Mouse (Mus musculus): ENCODE measurements around the gene Mark1. TPM values are rescaled to one million over a fixed set of nuclear protein-coding genes. Genes with fewer than 3 reads are reported as not detected.

Gene Mark1
- polyA plus RNA-seq, 1 experiment from 2014 or later, result 5.5 TPM

DNA sequence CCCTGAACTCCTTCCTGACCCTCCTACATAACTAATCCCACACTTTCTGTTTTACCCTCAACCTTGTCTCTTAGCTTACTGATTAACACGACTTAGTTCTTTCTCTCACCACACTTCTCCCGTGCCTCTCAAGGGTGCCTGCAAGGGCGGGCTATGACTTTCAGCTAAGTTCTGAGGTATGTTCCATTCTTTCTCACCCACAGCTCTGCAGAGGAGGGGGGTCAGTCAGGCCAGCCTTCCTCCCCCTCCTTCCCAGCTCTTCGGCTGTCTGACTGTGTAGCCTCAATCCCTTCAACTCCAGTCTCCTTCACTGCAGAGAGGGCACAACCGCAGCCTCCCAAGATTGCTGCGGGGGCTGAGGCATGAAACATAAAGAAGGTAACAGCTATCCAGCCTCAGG, 120.5 kb downstream of the Mark1 start:
- Histone ChIP-seq H3K27me3 (ENCODE audit: control insufficient read depth, insufficient read depth, low read length) (peaks cover 26% of the 10 kb centered on the region), H3K9me3 (ENCODE audit: control insufficient read depth, low read length) (no peaks in the 10 kb centered on the region), H3K36me3 (ENCODE audit: control insufficient read depth, insufficient read depth, low read length) (no peaks in the 10 kb centered on the region), H3K4me1 (replicated peaks; ENCODE audit: control insufficient read depth, insufficient read depth, low read length) (no peaks in the 10 kb centered on the region), H3K27ac (ENCODE audit: low read depth, low read length) (no peak overlapping the region), H3K4me2 (ENCODE audit: low read depth, low read length, severe bottlenecking) (no peak overlapping the region), H3K4me3 (ENCODE audit: low read depth, low read length) (no peak overlapping the region), H3K9ac (ENCODE audit: low read length) (no peak overlapping the region)
- ATAC-seq (replicated peaks; ENCODE audit: low FRiP score) (no peak), DNase-seq (ENCODE audit: low spot score) (no peak)
- 72% methylated on average over 6 of the region's 6 CpGs for WGBS

DNA sequence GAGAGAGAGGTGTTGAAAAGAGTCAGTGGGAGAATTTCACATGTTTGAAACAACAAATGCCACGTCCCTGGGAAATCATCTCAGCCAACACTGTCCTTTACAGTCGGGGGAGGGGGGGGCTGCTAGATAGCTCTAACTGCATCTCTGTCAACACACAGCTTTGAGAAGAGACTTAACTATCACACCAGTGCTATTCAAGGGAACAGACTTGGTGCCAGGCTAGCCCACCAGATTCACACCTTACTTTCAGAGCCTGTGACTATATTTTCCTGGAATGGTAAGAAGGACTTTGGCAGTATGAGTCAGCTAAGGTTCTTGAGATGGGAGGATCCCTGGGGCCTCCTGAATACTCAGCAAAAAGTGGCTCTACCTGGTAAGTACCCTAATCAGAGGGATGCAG, 122.1 kb downstream of the Mark1 start:
- H3K4me3 ChIP-seq (ENCODE audit: low read depth, low read length), result no peak overlapping the region
- H3K4me2 ChIP-seq (ENCODE audit: low read depth, low read length, severe bottlenecking), result no peak overlapping the region
- no peak for DNase-seq (ENCODE audit: low spot score)
- no peak for ATAC-seq (replicated peaks; ENCODE audit: low FRiP score)
- H3K36me3 ChIP-seq (ENCODE audit: control insufficient read depth, insufficient read depth, low read length), result no peaks in the 10 kb centered on the region
- no peak overlapping the region for H3K9ac ChIP-seq (ENCODE audit: low read length)
- peaks cover 11% of the 10 kb centered on the region for H3K27me3 ChIP-seq (ENCODE audit: control insufficient read depth, insufficient read depth, low read length)
- no peak overlapping the region for H3K27ac ChIP-seq (ENCODE audit: low read depth, low read length)
- no peaks in the 10 kb centered on the region for H3K4me1 ChIP-seq (replicated peaks; ENCODE audit: control insufficient read depth, insufficient read depth, low read length)
- H3K9me3 ChIP-seq (ENCODE audit: control insufficient read depth, low read length), result no peaks in the 10 kb centered on the region
- WGBS, result 80% methylated on average over 2 of the region's 2 CpGs

DNA sequence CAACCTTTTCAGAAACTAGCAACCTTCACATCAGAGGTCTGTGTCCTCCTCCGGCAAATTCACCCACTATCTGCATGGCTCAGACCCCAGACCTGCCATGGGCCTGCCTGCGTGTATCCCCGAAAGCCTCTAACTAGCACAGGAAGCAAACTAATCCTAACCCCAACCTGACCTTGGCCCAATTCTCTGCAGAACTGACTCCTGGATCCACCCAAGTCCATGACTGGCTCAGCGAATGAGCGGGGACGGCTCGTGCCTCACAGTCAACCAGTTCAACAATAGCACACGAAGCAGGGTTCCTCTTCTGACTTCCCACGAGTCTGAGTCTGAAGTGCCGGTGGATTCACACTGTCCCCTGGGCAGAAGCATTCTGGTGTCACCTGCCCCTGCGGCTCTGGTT, 125.5 kb downstream of the Mark1 start:
- no peaks in the 10 kb centered on the region for H3K9me3 ChIP-seq (ENCODE audit: control insufficient read depth, low read length)
- no peak overlapping the region for H3K4me2 ChIP-seq (ENCODE audit: low read depth, low read length, severe bottlenecking)
- DNase-seq (ENCODE audit: low spot score) (no peak), ATAC-seq (replicated peaks; ENCODE audit: low FRiP score) (no peak)
- WGBS, result 82% methylated on average over 11 of the region's 11 CpGs
- H3K27me3 ChIP-seq (ENCODE audit: control insufficient read depth, insufficient read depth, low read length), result no peaks in the 10 kb centered on the region
- H3K9ac ChIP-seq (ENCODE audit: low read length), result no peak overlapping the region
- no peaks in the 10 kb centered on the region for H3K36me3 ChIP-seq (ENCODE audit: control insufficient read depth, insufficient read depth, low read length)
- no peak overlapping the region for H3K27ac ChIP-seq (ENCODE audit: low read depth, low read length)
- no peak overlapping the region for H3K4me3 ChIP-seq (ENCODE audit: low read depth, low read length)
- no peaks in the 10 kb centered on the region for H3K4me1 ChIP-seq (replicated peaks; ENCODE audit: control insufficient read depth, insufficient read depth, low read length)

DNA sequence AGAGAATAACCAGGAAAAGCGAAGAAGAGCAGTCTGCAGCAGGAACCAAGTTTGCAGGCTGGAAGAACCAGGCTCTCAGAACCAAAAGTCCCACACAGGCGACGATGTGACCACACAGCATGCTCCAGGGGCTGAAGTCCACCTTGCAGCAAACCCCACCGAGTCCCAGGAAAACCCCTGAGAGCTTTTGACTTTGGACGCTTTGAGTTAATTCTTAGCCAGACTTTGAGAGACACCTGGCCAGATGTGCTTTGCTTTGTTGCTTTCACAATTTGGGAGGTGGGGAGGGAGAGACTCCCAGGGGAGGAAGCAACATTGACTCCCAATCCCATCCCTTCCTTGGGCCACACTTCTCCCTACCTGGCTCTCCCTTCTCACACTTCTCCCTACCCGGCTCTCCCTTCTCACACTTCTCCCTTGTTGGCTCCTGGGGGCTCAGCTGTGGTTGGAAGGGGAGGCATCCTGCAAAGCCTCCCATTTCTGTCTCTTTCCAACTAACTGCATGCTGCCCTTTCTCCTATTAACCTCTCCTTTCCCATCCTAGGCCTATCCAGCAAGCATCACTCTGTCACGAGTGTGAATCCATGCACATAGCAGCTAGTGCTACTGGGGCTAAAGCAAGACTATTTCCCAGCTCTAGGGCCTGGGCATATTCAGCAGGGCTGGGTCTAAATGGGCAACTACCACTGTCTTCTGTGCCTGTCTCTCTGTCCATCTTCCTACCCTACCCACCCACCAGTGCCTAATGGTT, 127.1 kb downstream of the Mark1 start:
- Histone ChIP-seq H3K4me1 (replicated peaks; ENCODE audit: control insufficient read depth, insufficient read depth, low read length) (no peaks in the 10 kb centered on the region), H3K9ac (ENCODE audit: low read length) (no peak overlapping the region), H3K4me2 (ENCODE audit: low read depth, low read length, severe bottlenecking) (no peak overlapping the region), H3K9me3 (ENCODE audit: control insufficient read depth, low read length) (no peaks in the 10 kb centered on the region), H3K27ac (ENCODE audit: low read depth, low read length) (no peak overlapping the region), H3K36me3 (ENCODE audit: control insufficient read depth, insufficient read depth, low read length) (no peaks in the 10 kb centered on the region), H3K27me3 (ENCODE audit: control insufficient read depth, insufficient read depth, low read length) (0 out of 2 replicates have a peak, but pooled peaks cover 2% of the 10 kb centered on the region), H3K4me3 (ENCODE audit: low read depth, low read length) (no peak overlapping the region)
- ATAC-seq (replicated peaks; ENCODE audit: low FRiP score) (no peak), DNase-seq (ENCODE audit: low spot score) (no peak)
- WGBS, result 75% methylated on average over 7 of the region's 7 CpGs

DNA sequence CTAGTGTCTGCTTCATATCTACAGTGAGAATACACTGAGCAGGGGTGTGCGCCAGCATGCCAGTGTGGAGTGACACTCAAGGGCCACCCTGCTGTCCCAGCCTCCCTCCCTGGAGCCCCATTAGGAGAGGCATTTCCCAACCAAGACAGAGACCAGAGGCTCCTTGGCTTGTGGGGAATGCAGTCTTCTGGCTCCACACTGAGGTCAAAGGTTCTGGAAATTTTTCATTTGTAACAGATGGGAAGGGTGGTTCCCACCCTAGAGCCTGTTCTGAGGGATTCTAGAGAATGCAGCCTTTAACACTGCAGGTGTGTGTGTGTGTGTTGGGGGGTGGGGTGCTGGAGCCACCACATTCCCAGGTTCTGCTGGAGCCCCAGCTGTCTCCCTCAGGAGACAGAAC, 127.9 kb downstream of the Mark1 start:
- Histone ChIP-seq H3K36me3 (ENCODE audit: control insufficient read depth, insufficient read depth, low read length) (no peaks in the 10 kb centered on the region), H3K4me2 (ENCODE audit: low read depth, low read length, severe bottlenecking) (no peak overlapping the region), H3K27ac (ENCODE audit: low read depth, low read length) (no peak overlapping the region), H3K27me3 (ENCODE audit: control insufficient read depth, insufficient read depth, low read length) (peaks cover 5% of the 10 kb centered on the region; the same call in 1 of the 2 replicates), H3K9me3 (ENCODE audit: control insufficient read depth, low read length) (no peaks in the 10 kb centered on the region), H3K4me3 (ENCODE audit: low read depth, low read length) (no peak overlapping the region), H3K9ac (ENCODE audit: low read length) (no peak overlapping the region), H3K4me1 (replicated peaks; ENCODE audit: control insufficient read depth, insufficient read depth, low read length) (no peaks in the 10 kb centered on the region)
- ATAC-seq (replicated peaks; ENCODE audit: low FRiP score), result no peak
- DNase-seq (ENCODE audit: low spot score), result no peak
- WGBS, result 78% methylated on average over 1 of the region's 1 CpGs

DNA sequence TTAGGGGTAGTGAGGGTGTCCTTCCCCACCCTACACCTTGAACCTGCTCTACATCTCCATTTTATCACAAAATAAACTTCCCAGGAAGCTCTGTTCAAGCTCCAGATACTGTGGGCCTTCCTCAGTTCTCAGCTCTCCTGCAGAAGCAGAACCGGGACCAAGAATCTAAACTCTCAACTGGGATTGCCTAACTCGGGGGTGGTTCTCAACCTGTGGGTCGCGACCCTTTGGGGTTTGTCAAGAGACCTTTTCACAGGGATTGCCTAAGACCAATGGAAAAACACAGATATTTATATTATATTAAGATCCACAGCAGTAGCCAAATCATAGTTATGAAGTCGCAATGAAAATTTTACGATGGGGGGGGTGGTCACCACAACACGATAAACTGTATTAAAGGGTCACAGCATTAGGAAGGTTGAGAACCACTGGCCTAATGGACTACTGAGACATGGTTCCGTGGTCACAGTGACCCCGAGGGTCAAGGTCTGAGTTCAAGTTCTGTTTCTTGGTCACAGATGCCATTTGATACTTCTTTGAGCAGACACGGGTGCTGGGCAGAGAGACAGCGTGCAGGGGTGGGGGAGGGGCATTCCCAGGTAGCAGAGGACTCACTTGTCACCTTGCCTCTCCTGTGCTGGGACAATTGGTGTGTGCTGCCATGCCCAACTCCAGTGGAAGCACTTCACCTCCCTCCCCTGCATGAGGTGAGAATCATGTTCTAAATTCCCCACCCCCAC, 128.6 kb downstream of the Mark1 start:
- Histone ChIP-seq H3K9me3 (ENCODE audit: control insufficient read depth, low read length) (no peaks in the 10 kb centered on the region), H3K27ac (ENCODE audit: low read depth, low read length) (no peak overlapping the region), H3K4me1 (replicated peaks; ENCODE audit: control insufficient read depth, insufficient read depth, low read length) (no peaks in the 10 kb centered on the region), H3K4me3 (ENCODE audit: low read depth, low read length) (no peak overlapping the region), H3K9ac (ENCODE audit: low read length) (no peak overlapping the region), H3K4me2 (ENCODE audit: low read depth, low read length, severe bottlenecking) (no peak overlapping the region), H3K36me3 (ENCODE audit: control insufficient read depth, insufficient read depth, low read length) (no peaks in the 10 kb centered on the region), H3K27me3 (ENCODE audit: control insufficient read depth, insufficient read depth, low read length) (peaks cover 5% of the 10 kb centered on the region; the same call in 1 of the 2 replicates)
- ATAC-seq (replicated peaks; ENCODE audit: low FRiP score) (no peak), DNase-seq (ENCODE audit: low spot score) (no peak)
- WGBS, result 81% methylated on average over 11 of the region's 11 CpGs

DNA sequence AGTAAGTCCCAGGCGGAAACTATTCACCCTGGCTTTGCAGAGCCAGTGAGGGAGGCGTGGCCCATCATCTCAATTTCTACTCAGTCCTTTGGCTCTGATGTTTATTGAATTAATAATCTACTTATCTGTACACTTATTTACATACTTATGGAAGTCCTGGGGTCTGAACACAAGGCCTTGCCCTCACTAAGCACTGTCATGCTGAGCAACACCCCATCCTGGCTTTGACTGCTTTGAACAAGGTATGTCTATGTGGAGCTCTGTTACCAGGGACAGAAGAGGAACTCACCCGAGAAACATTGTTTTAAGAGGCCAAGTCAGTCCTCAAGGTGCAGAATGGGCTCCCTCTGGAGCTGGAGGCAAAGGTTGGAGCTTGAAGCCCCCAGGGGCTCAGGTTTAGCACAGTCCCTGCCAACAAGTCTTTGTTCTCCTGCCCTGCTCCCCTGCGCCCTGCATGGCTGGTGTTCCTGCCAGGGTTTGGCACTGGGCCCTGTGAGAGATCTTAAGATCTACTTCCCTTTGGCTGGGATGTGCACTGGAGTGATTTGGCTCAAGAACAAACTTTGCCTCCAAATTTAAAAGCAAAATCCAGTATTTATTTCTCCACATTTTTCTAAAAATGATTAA, 129.3 kb downstream of the Mark1 start:
- Histone ChIP-seq H3K9me3 (ENCODE audit: control insufficient read depth, low read length) (no peaks in the 10 kb centered on the region), H3K4me2 (ENCODE audit: low read depth, low read length, severe bottlenecking) (no peak overlapping the region), H3K9ac (ENCODE audit: low read length) (no peak overlapping the region), H3K36me3 (ENCODE audit: control insufficient read depth, insufficient read depth, low read length) (no peaks in the 10 kb centered on the region), H3K4me1 (replicated peaks; ENCODE audit: control insufficient read depth, insufficient read depth, low read length) (no peaks in the 10 kb centered on the region), H3K4me3 (ENCODE audit: low read depth, low read length) (no peak overlapping the region), H3K27ac (ENCODE audit: low read depth, low read length) (no peak overlapping the region), H3K27me3 (ENCODE audit: control insufficient read depth, insufficient read depth, low read length) (peaks cover 5% of the 10 kb centered on the region; the same call in 1 of the 2 replicates)
- 44% methylated on average over 4 of the region's 4 CpGs for WGBS
- ATAC-seq (replicated peaks; ENCODE audit: low FRiP score) (peak; percentile 60), DNase-seq (ENCODE audit: low spot score) (no peak)

DNA sequence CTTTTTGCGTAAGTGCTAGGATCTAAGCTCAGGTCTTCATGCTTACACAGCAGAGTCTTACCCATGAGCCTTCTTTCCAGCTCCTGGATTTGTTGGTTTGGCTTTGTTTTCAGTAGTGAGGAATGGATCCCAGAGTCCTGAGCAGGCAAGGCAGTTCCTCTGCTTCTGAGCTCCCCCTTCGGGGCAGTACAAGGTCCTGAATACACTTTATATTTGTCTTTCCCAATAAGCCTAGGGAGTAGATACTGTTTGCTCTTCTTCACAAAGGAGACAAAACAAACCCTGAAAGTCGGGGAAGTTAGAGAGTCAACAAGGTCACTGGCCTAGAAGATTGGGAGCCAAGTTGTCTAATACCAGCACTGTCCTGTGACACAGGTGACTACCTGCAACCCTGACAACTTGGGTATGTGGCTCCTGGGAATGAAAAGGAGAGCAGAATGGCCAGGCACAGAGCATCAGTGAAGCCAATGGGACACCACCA, 131.7 kb downstream of the Mark1 start:
- H3K4me1 ChIP-seq (replicated peaks; ENCODE audit: control insufficient read depth, insufficient read depth, low read length), result no peaks in the 10 kb centered on the region
- no peak overlapping the region for H3K9ac ChIP-seq (ENCODE audit: low read length)
- WGBS, result 82% methylated on average over 3 of the region's 3 CpGs
- H3K36me3 ChIP-seq (ENCODE audit: control insufficient read depth, insufficient read depth, low read length), result no peaks in the 10 kb centered on the region
- H3K27me3 ChIP-seq (ENCODE audit: control insufficient read depth, insufficient read depth, low read length), result peaks cover 5% of the 10 kb centered on the region; the same call in 1 of the 2 replicates
- H3K9me3 ChIP-seq (ENCODE audit: control insufficient read depth, low read length), result no peaks in the 10 kb centered on the region
- no peak for DNase-seq (ENCODE audit: low spot score)
- H3K4me2 ChIP-seq (ENCODE audit: low read depth, low read length, severe bottlenecking), result no peak overlapping the region
- no peak overlapping the region for H3K4me3 ChIP-seq (ENCODE audit: low read depth, low read length)
- no peak overlapping the region for H3K27ac ChIP-seq (ENCODE audit: low read depth, low read length)
- ATAC-seq (replicated peaks; ENCODE audit: low FRiP score), result no peak

Data from forebrain, embryonic 11.5 days (tissue).